Mouse (Mus musculus): ENCODE measurements around the gene Fbxl8.

Fbxl8 gene

GRCm38 (mm10) chr8:105258911-105259720 lies 5.3 kb upstream of the Fbxl8 start:
- DNase-seq: peak; percentile 54 to 58

GRCm38 (mm10) chr8:105259721-105260320 lies 4.6 kb upstream of the Fbxl8 start:
- peak; percentile 86 to 90 for DNase-seq

DNA sequence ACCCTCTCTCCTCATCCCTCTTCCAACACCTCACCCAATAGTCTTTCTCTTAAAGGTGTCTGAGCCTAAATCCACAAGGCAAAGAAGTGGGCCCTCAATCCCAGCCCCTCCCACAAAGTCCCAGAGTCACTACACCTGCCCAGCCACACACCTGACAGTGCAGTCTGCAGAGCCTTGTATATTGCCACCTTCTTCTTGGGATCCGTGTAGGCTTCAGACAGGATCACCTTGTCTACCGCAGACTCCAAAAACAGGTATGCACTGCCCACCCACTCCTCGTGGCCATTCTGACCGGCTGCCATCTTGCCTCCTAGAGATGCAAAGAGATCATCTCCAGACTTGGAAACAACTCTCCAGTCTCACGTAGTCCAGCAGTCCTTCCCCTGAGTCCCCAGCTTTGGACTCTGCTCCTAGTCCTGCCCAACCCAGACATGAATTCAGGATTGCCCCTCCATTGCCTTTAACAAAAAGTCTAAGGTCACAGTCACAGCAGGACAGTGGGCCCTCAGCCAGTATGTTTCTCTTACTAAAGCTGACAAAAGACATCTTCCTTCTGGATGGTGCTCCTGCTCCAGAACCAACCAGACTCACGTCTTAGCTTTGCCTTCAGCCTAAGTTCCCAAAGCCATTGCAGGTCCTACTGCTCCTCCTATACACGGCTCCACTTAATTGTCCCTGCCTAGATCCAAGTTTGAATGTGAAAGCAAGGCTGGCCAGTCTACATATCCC lies 3.9 kb upstream of the Fbxl8 start:
- DNase-seq: no peak

- no peak for DNase-seq
Measured at GRCm38 (mm10) chr8:105261326-105261980, 3.0 kb upstream of the Fbxl8 start.

- no peak for DNase-seq
Measured at GRCm38 (mm10) chr8:105263244-105263912, 1.1 kb upstream of the Fbxl8 start.

GRCm38 (mm10) chr8:105265128-105265527 lies 680 bp downstream of the Fbxl8 start:
- DNase-seq: no peak

GRCm38 (mm10) chr8:105266775-105267174 lies 2.3 kb downstream of the Fbxl8 start:
- DNase-seq: peak in 1 of 2 experiments; percentile 34

GRCm38 (mm10) chr8:105268342-105269074 lies 4.1 kb downstream of the Fbxl8 start:
- DNase-seq: peak; percentile 81 to 90

DNA sequence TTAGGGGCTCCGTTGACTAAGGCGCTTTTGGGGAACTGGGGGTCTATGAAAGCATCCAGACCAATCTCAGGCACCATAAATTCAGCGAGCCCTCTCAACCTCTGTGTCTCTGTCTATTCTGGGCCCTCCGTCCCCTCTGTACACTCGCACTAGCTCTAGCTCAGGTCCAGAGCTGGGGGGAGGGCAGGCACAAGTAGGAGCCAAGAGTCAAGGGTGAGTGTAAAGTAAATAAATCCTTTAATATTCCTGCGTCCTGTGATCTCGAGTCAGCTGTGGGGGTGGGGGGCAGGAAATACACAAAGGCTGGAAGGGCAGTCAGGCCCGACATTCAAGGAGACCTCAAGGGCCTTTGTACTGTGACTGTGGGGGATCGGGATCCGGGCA lies 4.6 kb downstream of the Fbxl8 start:
- peak in 1 of 2 experiments; percentile 34 for DNase-seq

- DNase-seq: peak in 1 of 2 experiments; percentile 40
Measured at GRCm38 (mm10) chr8:105269461-105269947, 5.1 kb downstream of the Fbxl8 start, which contains the start of gene Hsf4. Hsf4 (plus strand) TSS chr8:105269801.

DNA sequence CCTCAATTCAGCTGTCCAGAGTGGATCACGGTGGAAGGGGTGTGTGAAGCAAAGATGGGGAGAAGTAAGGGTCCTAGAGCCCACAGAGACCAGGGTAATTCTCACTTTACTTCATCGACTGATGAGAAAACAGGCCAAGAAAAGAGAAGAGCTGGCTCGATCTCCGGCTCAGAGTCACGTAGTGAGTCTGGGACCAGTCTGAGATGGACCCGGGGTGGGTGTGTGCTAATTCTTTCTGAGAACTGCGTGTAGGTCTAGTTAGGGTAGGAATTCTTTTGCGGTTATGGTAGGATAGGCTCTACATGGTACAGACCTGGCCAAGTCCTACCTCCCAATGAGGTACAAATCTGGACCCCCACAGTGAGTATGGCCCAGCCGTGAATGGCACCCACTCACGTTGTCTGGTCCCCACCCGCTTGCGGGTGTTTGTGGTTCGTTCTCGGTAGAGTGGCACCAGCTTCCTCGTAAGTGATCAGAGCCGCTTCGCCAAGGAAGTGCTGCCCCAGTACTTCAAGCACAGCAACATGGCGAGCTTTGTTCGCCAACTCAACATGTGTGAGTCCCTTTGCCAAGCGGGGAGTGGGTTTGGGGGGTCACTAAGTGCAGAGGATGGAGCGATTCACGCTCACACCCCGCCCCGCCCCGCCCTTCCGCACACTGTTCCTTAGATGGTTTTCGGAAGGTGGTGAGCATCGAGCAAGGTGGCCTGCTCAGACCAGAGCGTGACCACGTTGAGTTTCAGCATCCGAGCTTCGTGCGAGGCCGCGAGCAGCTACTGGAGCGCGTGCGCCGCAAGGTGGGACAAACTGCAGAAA lies 5.9 kb downstream of the Fbxl8 start:
- DNase-seq: no peak

DNA sequence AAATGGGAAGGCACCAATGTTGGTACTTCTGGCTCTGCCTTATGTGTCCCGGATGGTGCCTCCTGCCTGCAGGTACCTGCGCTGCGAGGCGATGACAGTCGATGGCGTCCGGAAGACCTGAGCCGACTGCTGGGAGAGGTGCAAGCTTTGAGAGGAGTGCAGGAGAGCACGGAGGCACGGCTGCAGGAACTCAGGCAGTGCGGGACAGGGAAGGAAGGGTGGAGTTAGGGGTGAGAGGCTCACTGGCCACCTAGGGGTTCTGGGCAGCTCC lies 6.4 kb downstream of the Fbxl8 start:
- DNase-seq: no peak

DNA sequence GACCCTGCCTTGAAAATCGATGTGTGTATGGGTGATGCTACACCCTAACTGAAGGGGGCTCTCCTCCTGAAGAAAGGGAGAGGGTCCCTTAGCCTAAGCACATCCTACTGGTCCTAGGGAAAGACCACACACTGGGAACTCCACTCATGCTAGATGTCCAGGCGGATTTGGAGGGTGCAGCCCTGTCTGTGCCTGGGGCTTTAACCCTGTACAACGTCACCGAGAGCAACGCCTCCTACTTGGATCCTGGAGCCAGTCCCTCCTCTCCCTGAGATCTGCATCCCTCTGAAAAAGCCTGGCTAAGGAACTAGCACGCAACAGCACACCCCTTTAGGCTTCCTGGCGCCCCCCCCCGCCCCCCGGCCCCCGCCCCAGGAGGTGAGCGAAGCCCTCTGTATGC lies 10.9 kb downstream of the Fbxl8 start:
- no peak for DNase-seq

DNA sequence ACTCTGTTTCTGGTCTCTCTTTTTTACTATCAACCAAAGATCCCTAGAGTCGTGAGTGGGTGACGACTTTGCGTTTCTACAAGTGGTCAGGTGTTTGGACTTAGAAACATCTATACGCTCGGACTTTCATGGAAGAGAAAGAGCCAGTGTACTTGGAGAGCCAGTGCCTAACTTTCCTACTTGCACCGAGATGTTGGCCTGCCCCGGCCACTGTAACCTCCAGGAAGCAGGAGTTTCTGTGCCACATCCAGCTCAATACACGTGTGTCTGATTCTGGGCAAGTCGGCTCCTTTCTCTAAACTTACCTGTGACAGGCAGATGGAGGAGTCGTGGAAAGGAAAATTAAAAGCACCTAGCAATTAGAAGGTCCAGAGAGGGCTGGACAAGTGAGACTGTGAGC lies 11.4 kb downstream of the Fbxl8 start, which contains the start of gene Nol3:
TSS of gene Nol3 (plus strand) at position 301 of the 400 bp plus-strand sequence.
- DNase-seq: no peak

GRCm38 (mm10) chr8:105276292-105277120 lies 12.1 kb downstream of the Fbxl8 start:
- DNase-seq: peak; percentile 63 to 76

- DNase-seq: peak; percentile 93 to 95
Measured at GRCm38 (mm10) chr8:105278911-105279334, 14.5 kb downstream of the Fbxl8 start.

DNA sequence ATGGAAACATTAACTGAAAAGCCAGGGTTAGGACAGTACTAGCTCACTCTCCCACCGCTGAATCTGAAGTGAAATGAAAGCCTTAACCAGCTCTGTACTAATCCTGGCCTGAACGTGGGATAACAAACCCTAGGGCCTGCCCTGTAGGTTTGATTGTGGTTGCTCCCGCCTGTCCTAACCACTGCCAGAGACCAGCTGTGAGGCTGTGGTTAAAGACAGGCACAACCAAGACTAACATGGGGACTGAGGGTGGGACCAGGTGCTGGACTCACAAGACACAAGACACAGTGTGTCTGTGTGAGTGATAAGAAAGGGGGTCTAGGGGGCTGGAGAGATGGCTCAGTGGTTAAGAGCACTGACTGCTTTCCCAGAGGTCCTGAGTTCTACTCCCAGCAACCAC lies 16.1 kb downstream of the Fbxl8 start:
- no peak for DNase-seq

DNA sequence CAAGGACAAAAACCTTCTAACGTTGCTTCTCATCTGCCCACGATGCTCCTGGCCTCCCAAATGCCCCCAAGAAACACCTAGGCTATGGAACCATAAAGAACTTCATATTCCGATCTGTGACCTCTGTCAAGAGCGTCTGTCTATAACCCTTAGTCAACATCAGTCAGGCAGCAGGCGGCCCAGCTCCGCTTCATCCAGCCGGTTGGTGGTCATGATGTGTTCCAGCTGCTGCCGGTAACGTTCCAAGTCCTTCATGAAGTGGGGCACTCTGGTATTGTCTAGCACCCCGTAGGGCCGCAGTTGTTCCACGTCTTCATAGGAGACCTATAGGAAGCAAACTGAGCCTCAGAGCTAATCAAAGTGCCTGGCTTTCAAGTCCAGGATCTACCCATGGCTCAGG lies 17.4 kb downstream of the Fbxl8 start:
- DNase-seq: no peak

DNA sequence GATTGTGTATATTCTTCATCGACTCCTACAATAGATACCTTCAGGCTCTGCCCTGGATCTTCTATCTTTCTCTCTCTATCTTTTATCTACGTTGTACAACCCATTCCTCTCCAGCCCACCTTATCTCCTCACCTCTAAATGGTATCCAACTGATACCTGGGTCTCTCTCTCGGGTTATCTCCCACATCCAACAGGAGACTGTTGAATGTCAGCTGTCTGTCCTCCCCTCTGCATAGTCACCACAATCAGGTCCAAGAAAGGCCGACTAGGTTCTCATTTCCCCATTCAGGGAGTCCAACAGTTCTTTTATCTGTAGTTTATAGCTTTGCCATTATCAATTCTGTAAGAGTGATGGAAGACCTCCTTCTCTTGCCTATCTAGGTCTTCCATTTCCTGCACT lies 17.8 kb downstream of the Fbxl8 start:
- DNase-seq: no peak

- peak; percentile 74 to 78 for DNase-seq
Measured at GRCm38 (mm10) chr8:105283074-105283473, 18.6 kb downstream of the Fbxl8 start.
